Mouse (Mus musculus) T-cell, adult 2 months (primary cell): ENCODE data around the gene AC124108.1.
A peak's percentile ranks its signal among the peaks of the same experiment; 100 is the strongest.

Experiments used
- DNase-seq: peaks from one replicate; pipeline ENCODE4 v3.0.0; 2022; ENCODE audit warnings: low spot score

AC124108.1 gene

DNA sequence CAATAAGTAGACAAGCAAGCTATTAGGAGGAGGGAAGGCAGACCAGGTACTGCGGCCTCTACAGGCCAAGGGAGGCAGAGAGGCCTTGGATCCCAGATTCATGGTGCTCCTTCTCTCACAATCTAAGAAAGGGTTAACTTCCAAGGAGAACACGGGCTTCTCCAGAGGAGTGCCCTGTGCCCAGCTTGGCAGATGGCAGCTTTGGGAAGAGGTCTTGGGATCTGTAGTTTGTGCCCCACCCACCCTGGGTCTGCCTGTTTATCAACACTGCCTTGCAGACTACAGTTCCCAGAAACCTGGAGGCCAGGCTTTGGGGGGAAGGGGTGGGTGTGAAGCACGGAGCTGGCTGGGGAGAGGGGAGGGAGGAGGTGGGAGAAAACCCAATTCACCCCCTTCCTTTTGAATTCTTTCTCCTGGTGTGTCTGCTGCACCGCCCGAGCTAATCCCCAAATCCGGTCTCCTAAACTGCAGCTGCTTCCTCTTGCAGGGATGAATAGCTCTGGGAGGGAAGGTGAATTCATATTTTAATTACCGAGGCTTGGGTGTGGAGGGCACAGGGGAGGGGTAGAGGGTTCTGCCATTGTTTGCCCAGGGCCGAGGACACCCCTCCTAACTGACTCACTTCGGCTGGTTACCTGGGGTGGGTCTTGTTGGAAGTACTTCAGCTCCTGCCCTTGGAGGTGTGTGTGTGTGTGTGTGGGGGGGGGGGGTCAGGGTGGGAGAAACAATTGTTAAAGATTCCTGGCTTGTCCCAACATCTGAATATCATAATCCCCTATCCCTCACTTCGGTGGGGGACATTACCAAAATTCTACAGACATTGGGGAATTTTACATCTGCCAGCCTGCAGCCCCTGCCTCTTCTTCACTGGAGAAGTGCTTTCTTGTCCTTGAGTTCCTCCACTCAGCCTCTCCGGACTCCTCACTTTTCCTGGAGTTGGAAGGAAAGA is 9.6 kb downstream of the AC124108.1 start:
- no peak for DNase-seq

- DNase-seq: no peak
Observed at GRCm38 (mm10) chr1:132201511-132201860, 10.2 kb downstream of the AC124108.1 start.

GRCm38 (mm10) chr1:132201936-132202335 is 10.7 kb downstream of the AC124108.1 start:
- no peak for DNase-seq

- DNase-seq: no peak
Observed at GRCm38 (mm10) chr1:132202771-132203170, 11.5 kb downstream of the AC124108.1 start.

GRCm38 (mm10) chr1:132205958-132206357 is 14.7 kb downstream of the AC124108.1 start:
- DNase-seq: no peak

- DNase-seq: no peak
Observed at GRCm38 (mm10) chr1:132206828-132207227, 15.6 kb downstream of the AC124108.1 start.

- DNase-seq: no peak
Observed at GRCm38 (mm10) chr1:132208154-132208553, 16.9 kb downstream of the AC124108.1 start.

DNA sequence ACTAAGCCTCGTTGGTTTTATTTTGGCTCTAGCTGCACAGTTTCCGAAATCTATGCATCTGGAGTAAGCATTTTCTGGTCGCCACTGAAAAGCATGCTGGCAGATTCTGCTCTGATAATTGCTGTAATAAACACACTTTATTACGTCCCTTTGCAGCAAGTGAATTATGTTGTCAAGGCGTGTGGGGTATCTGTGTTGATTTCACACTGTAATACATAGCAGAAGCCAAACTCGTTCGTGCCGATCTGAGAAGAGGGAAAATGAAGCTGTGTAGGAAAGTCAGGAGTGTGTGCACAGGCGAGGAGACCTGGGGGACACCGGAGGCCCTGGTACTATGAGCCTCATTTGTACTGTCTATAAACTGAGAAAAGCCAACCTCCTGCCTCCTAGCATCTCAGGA is 18.1 kb downstream of the AC124108.1 start:
- DNase-seq: no peak

- DNase-seq: no peak
Observed at GRCm38 (mm10) chr1:132210922-132211321, 19.7 kb downstream of the AC124108.1 start.

DNA sequence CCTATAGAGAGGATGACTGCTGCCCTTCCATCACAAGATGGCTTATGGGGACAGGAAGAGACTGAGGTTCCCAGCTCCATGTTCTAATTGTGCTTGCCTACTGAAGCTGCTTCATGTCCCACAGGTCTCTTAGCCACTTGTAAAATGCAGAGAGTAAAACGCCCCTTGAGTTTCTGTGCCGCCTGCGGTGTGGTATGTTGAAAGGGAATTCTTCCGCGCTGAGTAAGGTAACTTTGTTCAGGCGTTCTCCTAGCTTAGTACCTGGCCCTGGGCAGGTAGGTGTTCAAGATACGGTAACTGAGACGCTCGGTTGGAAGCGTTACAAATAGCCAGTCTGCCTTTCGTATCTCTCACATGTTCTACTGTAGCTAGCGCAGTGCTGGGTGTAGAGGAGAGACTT is 20.4 kb downstream of the AC124108.1 start:
- DNase-seq: no peak

DNA sequence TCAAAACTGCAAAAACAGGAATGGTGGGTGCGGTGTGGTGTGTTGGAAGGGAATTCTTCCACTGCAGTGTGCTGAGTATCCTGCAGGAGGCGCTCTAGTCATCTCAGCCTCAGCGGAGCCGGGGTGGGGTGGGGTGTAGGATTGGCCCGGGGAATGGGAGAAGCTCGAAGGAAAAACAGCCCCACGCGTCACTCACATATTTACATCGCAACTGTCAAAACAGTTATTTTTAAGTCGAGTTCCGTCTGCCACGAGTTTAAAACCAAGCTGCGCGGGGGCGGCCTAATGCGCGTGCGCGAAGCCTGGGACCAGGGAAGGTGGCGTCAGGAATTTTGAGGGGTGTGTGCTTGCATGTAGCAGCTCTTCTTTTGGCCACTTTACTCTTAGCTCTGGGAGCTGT is 21.0 kb downstream of the AC124108.1 start:
- DNase-seq: peak; percentile 1

DNA sequence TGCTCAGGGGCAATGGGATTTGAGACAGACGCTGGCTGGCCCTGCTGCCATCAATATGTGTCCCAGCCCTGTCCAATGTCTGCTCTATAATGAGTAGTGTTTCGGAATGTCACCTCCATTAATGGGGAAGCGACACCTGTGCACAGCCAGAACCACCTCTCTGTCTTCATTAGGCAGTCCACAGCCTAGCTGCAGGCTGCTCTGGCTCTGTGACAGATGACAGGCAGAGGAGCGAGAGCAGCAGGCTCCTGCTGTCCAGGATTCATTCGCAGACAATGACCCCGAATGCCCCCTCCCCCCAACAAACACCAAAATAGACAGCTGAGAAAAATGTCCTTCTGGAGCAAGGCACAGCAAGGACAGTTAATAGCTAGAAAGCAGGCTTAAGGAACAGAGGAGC is 21.8 kb downstream of the AC124108.1 start:
- DNase-seq: no peak

- DNase-seq: no peak
Observed at GRCm38 (mm10) chr1:132216276-132216675, 25.0 kb downstream of the AC124108.1 start.

DNA sequence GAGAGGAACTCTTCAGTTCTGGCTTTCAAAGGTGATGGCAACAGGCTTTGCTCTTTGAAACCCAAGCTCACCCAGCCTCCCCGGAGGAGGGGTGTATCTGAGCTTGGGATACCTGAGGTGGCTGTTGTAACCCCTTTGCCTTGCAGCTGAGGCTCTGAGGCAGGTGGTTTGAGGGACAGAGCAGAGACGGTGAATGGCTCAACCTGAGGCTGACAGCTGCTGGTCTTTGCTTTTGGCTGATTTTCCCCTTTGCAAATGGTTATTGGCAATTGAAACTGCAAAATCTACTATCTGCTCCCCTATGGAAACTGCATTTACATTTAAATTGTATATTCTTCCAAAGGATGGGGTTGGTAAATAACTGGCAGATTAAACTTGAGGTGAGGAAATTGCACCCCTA is 30.4 kb downstream of the AC124108.1 start:
- no peak for DNase-seq

- no peak for DNase-seq
Observed at GRCm38 (mm10) chr1:132222166-132222565, 30.9 kb downstream of the AC124108.1 start.

- DNase-seq: no peak
Observed at GRCm38 (mm10) chr1:132226297-132227080, 35.2 kb downstream of the AC124108.1 start.

GRCm38 (mm10) chr1:132229667-132230066 is 38.4 kb downstream of the AC124108.1 start, which contains the start of gene Gm10188:
Gene Gm10188 (minus strand): TSS chr1:132229767.
- DNase-seq: no peak

GRCm38 (mm10) chr1:132231470-132232274 is 40.4 kb downstream of the AC124108.1 start:
- no peak for DNase-seq

DNA sequence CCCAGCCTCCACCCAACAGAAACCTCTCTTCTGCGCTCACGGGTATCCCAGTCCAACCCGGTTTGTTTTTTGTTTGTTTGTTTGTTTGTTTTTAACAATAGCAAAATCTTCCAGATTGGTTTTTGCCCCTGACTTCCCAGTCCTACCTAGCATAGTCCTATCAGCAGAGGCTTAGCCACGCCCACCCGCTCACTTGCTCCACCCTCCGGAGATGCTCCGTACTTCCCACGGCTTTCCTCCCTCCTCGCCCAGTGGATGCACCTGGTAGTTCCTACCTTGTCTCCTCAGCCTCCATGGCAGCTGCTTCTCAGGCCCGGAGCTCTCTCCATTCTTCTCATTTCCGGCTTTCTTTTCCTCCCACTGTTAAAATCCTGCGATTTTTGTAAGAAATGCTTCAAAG is 42.3 kb downstream of the AC124108.1 start:
- no peak for DNase-seq

GRCm38 (mm10) chr1:132234757-132235273 is 43.6 kb downstream of the AC124108.1 start:
- DNase-seq: no peak

GRCm38 (mm10) chr1:132237585-132238159 is 46.4 kb downstream of the AC124108.1 start:
- DNase-seq: peak; percentile 15

DNA sequence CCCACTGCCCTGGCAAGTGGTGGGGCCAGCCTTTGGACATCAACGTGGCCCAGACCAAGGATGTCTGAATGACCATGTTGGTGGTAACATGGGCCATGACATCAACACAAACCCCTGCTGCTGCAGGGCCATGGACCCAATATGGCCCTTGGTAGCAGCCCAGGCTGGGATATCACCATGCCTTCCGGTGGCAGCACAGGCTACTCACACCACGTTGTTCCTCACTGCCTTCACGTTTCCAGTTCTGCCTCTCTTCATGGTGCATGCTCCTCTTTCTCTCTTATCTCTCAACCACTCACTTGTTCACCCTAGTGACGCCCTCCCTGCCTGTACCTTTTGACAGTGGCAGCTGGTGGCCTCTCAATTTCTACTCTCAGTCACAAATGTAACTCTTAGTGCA is 53.8 kb downstream of the AC124108.1 start:
- no peak for DNase-seq
